Mouse (Mus musculus): ENCODE results near the gene Adgrb3.
"Not testable (repeated sequence)": the region's sequence is repeated elsewhere in the genome, so short reads cannot be mapped to it uniquely, and the experiment has no call there.

The Adgrb3 gene

GRCm38 (mm10) chr1:25088010-25088719, 741.3 kb downstream of the Adgrb3 start:
- no peak for DNase-seq

- DNase-seq: no peak
These were observed 743.7 kb downstream of the Adgrb3 start for GRCm38 (mm10) chr1:25085616-25086372.

GRCm38 (mm10) chr1:25082377-25082776, 747.1 kb downstream of the Adgrb3 start:
- no peak for DNase-seq

- DNase-seq: no peak
These were observed 748.1 kb downstream of the Adgrb3 start for GRCm38 (mm10) chr1:25081265-25081849.

GRCm38 (mm10) chr1:25079395-25079794, 750.1 kb downstream of the Adgrb3 start:
- DNase-seq: no peak

- DNase-seq: no peak
These were observed 753.6 kb downstream of the Adgrb3 start for GRCm38 (mm10) chr1:25075952-25076351.

GRCm38 (mm10) chr1:25063964-25064363, 765.5 kb downstream of the Adgrb3 start:
- no peak for DNase-seq

GRCm38 (mm10) chr1:25060935-25061334, 768.6 kb downstream of the Adgrb3 start:
- no peak for DNase-seq

- DNase-seq: no peak
These were observed 769.3 kb downstream of the Adgrb3 start for GRCm38 (mm10) chr1:25060191-25060590.

- no peak for DNase-seq
These were observed 771.9 kb downstream of the Adgrb3 start for GRCm38 (mm10) chr1:25057656-25058055.

GRCm38 (mm10) chr1:25057212-25057611, 772.3 kb downstream of the Adgrb3 start:
- no peak for DNase-seq

- no peak for DNase-seq
These were observed 787.4 kb downstream of the Adgrb3 start for GRCm38 (mm10) chr1:25042091-25042490.

GRCm38 (mm10) chr1:25034161-25034560, 795.3 kb downstream of the Adgrb3 start:
- no peak for DNase-seq

- DNase-seq: no peak
These were observed 796.1 kb downstream of the Adgrb3 start for GRCm38 (mm10) chr1:25033155-25034095.

GRCm38 (mm10) chr1:25023156-25023555, 806.4 kb downstream of the Adgrb3 start:
- DNase-seq: no peak

GRCm38 (mm10) chr1:25017851-25018250, 811.7 kb downstream of the Adgrb3 start:
- not testable (repeated sequence) for DNase-seq
